21 mouse cellular contexts compared by ENCODE assay signal in the genomic region with DNA sequence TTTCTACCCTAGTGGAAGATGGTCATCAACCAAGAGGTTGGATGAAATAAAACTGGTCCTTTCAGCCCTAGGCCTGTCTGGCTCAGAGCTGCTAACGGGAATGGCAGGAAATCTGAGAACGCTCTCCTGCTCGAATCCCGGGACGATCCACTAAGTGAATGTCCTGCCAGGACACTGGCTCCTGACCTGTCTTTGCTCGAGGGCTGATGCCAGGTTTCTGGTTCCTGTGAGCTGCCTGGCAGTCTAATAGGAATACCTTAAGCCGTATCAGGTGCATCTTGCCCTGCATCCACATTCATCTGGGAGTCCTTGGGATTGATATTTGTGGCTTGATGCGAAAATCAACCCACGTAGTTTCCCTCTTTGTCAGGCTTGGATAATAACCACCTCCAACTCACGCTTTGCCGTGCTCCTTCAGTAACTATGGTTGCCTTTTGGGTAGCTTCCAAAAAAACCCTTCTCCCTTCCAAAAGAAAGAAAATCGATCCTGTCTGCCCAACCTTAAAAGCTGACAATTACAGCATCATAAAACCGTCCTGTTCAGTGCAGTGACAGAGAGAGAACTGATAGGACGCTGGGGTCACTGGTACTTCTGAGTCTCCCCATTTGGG.
DNase-seq lines count a peak whose midpoint lies in the region; ATAC-seq and TF ChIP-seq lines count a peak whose summit lies in the region.
"Had no signal": no experiment of that assay in that cellular context is flagged by ENCODE, and none has a peak within 500 bp of the region (broad histone marks: within the 10 kb centered on the region; RNA-seq: fewer than 3 reads in every experiment).

No protein-coding gene starts in this region.

- H3K36me3 ChIP-seq in forebrain, embryonic 12.5 days (replicated peaks) = no peaks in the 10 kb centered on the region
- H3K36me3 ChIP-seq: embryonic facial prominence, embryonic 13.5 days; heart, embryonic 10.5 days; hindbrain, embryonic 13.5 days; intestine, embryonic 15.5 days had no signal

- ATAC-seq in forebrain, embryonic 12.5 days (ENCODE audit: low FRiP score) = no peak
- ATAC-seq: forebrain, embryonic 13.5 days; forebrain, postnatal 0 days had no signal

- TF ChIP-seq POLR2A in cerebellum, adult 2 months (IDR thresholded peaks at IDR 0.05; ENCODE audit: borderline replicate concordance, insufficient read depth, low read length) = no peak
- no peak for TF ChIP-seq POLR2A in olfactory bulb, adult 2 months (IDR thresholded peaks at IDR 0.05; ENCODE audit: insufficient read depth, low read depth, low read length)

- no peak overlapping the region for H3K4me3 ChIP-seq in cerebellum, adult 2 months (replicated peaks; ENCODE audit: insufficient read depth, low read depth, low read length)
- no peak overlapping the region for H3K4me3 ChIP-seq in left cerebral cortex, adult 2 months
- H3K4me3 ChIP-seq in olfactory bulb, adult 2 months (ENCODE audit: insufficient read depth, low read depth, low read length) = no peak overlapping the region
- H3K4me3 ChIP-seq in forebrain, embryonic 12.5 days (replicated peaks) = no peak overlapping the region
- H3K4me3 ChIP-seq: embryonic facial prominence, embryonic 13.5 days; forebrain, embryonic 13.5 days; heart, embryonic 10.5 days; hindbrain, embryonic 13.5 days; intestine, embryonic 15.5 days had no signal

- no peak overlapping the region for H3K4me2 ChIP-seq in forebrain, embryonic 12.5 days
- H3K4me2 ChIP-seq: embryonic facial prominence, embryonic 13.5 days; forebrain, embryonic 13.5 days; hindbrain, embryonic 13.5 days; intestine, embryonic 15.5 days had no signal

- no peaks in the 10 kb centered on the region for H3K27me3 ChIP-seq in cerebellum, adult 2 months (ENCODE audit: control insufficient read depth, insufficient read depth, low read length)
- no peaks in the 10 kb centered on the region for H3K27me3 ChIP-seq in forebrain, embryonic 12.5 days
- H3K27me3 ChIP-seq: embryonic facial prominence, embryonic 13.5 days; forebrain, embryonic 13.5 days; hindbrain, embryonic 13.5 days; intestine, embryonic 15.5 days; Patski had no signal

- WGBS in cerebellum, adult 2 months = 47% methylated on average over 14 of the region's 14 CpGs
- WGBS in olfactory bulb, adult 2 months = 42% methylated on average over 14 of the region's 14 CpGs
- 82% methylated on average over 14 of the region's 14 CpGs for WGBS in forebrain, embryonic 12.5 days

- TF ChIP-seq CTCF in cerebellum, adult 2 months (IDR thresholded peaks at IDR 0.05; ENCODE audit: borderline replicate concordance, insufficient read depth, low read depth, low read length) = no peak
- TF ChIP-seq CTCF in left cerebral cortex, adult 2 months (IDR thresholded peaks at IDR 0.05) = no peak
- no peak for TF ChIP-seq CTCF in olfactory bulb, adult 2 months (IDR thresholded peaks at IDR 0.05; ENCODE audit: insufficient read depth, low read depth, low read length)

- intact Hi-C loops in gastrocnemius, postnatal 14 days (cut with DNase I; ENCODE audit: low total_unique reads) = loop anchor here (5.0 kb wide), 1 partner anchor 207 kb away; no protein-coding TSS in a partner anchor
- intact Hi-C loops in left cerebral cortex, adult 2 months (cut with DNase I) = loop anchor here (2.0 kb wide), 1 partner anchor 52 kb away; no protein-coding TSS in a partner anchor

- H3K4me1 ChIP-seq in cerebellum, adult 2 months (ENCODE audit: control insufficient read depth, insufficient read depth, low read length) = peaks cover 24% of the 10 kb centered on the region
- peaks cover 40% of the 10 kb centered on the region for H3K4me1 ChIP-seq in olfactory bulb, adult 2 months (ENCODE audit: control insufficient read depth, insufficient read depth, low read length)
- H3K4me1 ChIP-seq in forebrain, embryonic 12.5 days = peaks cover 5% of the 10 kb centered on the region
- H3K4me1 ChIP-seq: intestine, embryonic 15.5 days had no signal

- H3K9me3 ChIP-seq in forebrain, embryonic 12.5 days = no peaks in the 10 kb centered on the region
- H3K9me3 ChIP-seq: forebrain, embryonic 13.5 days; heart, embryonic 10.5 days; intestine, embryonic 15.5 days had no signal

- no peak overlapping the region for H3K9ac ChIP-seq in forebrain, embryonic 12.5 days
- H3K9ac ChIP-seq: embryonic facial prominence, embryonic 13.5 days; forebrain, embryonic 13.5 days; forebrain, postnatal 0 days; hindbrain, embryonic 13.5 days; intestine, embryonic 15.5 days had no signal

- H3K27ac ChIP-seq in cerebellum, adult 2 months (ENCODE audit: insufficient read depth, low read length) = no peak overlapping the region
- peak overlapping the region; percentile 94 for H3K27ac ChIP-seq in left cerebral cortex, adult 2 months
- peak overlapping the region; percentile 95 for H3K27ac ChIP-seq in olfactory bulb, adult 2 months (ENCODE audit: insufficient read depth, low read depth, low read length)
- no peak overlapping the region for H3K27ac ChIP-seq in forebrain, embryonic 12.5 days
- H3K27ac ChIP-seq: embryonic facial prominence, embryonic 13.5 days; forebrain, embryonic 13.5 days; heart, embryonic 10.5 days; hindbrain, embryonic 13.5 days; intestine, embryonic 15.5 days had no signal

- peak; percentile 33 to 41 for DNase-seq in cerebellum, adult 2 months
- DNase-seq in cerebellum, adult 11 months = no peak
- DNase-seq in gastrocnemius, postnatal 14 days = peak; percentile 36
- no peak for DNase-seq in gastrocnemius, adult 18-20 months (ENCODE audit: low spot score)
- no peak for DNase-seq in left cerebral cortex, adult 2 months (ENCODE audit: extremely low spot score in 1 of 2, low spot score in 2 of 2)
- DNase-seq in left cerebral cortex, adult 8-10 months (ENCODE audit: low spot score in 2 of 2) = no peak
- DNase-seq: B cell, adult 2 months; cerebellum, adult 9-10 months; forebrain, postnatal 0 days; gastrocnemius, postnatal 10 days; heart, adult 11 months; heart, postnatal 10 days; heart, postnatal 4 days had no signal

Comparison
In these comparisons a context has a peak if more than half of its experiments do, and no peak if none do; other contexts are left out.
1. DNase-seq: peak in cerebellum, adult 2 months (2 of 2) and gastrocnemius, postnatal 14 days (single experiment); none in cerebellum, adult 11 months (single experiment), gastrocnemius, adult 18-20 months (single experiment), left cerebral cortex, adult 2 months (0 of 2) and left cerebral cortex, adult 8-10 months (0 of 2).
2. H3K27ac ChIP-seq: peak in left cerebral cortex, adult 2 months (single experiment) and olfactory bulb, adult 2 months (single experiment); none in cerebellum, adult 2 months (single experiment) and forebrain, embryonic 12.5 days (single experiment).